Mouse (Mus musculus): ENCODE measurements around the gene C2cd3.

The C2cd3 gene

DNA sequence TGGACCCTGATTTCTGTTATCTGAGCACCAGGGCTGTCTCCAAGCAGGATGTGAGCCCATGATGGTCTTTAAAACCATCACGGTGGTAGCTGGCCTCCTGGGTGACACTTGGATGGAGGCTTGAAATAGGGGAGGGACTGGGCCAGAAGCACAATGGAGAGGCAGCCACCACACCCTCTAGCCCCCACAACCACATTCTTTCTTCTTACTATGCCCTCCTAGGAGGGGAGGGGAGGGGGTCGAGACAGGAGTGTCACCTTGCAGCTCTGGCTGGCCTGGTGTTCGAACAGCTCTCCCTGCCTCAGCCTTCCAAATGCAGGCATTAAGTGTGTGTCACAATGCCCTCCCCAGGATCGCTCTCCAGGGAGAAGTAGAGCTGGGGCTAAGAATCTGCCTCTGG lies 125.4 kb downstream of the C2cd3 start:
- DNase-seq (ENCODE audit: low spot score in 2 of 2), result no peak

GRCm38 (mm10) chr7:100497982-100498381 lies 125.9 kb downstream of the C2cd3 start:
- DNase-seq (ENCODE audit: low spot score in 2 of 2), result no peak

DNA sequence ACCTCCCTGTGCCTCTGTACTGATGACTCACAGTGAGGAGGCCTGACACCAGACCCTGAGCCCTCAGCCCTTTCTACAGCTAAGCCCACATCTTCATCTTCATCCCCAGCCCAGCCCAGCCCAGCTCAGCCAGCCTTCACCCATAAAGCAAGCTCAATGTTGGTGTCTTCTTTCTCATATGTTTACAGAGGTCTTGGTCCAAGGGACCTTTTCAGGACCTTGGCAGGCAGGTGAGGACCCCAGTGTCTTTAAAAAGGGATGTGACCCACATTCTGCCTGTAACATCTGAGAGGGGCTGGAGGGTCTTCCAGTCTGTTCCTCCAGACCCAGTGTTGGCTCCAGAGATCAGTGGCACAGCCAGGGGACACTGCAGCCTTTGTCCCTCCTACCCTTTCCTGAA lies 127.4 kb downstream of the C2cd3 start:
- no peak for DNase-seq (ENCODE audit: low spot score in 2 of 2)

GRCm38 (mm10) chr7:100500276-100500977 lies 128.4 kb downstream of the C2cd3 start:
- DNase-seq (ENCODE audit: low spot score in 2 of 2), result no peak

GRCm38 (mm10) chr7:100501027-100501843 lies 129.2 kb downstream of the C2cd3 start:
- DNase-seq (ENCODE audit: low spot score in 2 of 2), result no peak

DNA sequence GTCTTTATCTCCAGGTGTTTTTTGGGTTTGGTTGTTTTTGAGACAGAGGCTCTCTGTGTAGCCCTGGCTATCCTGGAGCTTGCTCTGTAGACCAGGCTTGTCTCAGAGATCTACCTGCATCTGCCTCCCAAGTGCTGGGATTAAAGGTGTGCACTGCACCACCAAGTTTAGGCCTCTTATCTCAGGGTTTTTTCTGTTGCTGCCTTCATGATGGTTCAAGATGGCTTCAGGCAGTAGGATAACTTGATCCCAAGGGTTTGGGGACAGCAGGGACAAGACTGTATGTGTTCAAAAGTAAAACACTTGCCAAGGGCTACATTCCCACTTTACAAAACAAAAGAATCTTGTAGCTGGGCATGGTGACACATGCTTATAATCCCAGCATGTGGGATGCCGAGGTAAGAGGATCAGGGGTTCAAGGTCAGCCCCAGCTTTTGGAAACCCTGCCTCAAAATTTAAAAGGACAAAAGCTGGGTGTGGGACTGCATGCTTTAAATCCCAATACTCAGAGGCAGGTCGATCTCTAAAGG lies 129.9 kb downstream of the C2cd3 start:
- no peak for DNase-seq (ENCODE audit: low spot score in 2 of 2)

- no peak for DNase-seq (ENCODE audit: low spot score in 2 of 2)
These were observed 130.4 kb downstream of the C2cd3 start for GRCm38 (mm10) chr7:100502374-100502922.

DNA sequence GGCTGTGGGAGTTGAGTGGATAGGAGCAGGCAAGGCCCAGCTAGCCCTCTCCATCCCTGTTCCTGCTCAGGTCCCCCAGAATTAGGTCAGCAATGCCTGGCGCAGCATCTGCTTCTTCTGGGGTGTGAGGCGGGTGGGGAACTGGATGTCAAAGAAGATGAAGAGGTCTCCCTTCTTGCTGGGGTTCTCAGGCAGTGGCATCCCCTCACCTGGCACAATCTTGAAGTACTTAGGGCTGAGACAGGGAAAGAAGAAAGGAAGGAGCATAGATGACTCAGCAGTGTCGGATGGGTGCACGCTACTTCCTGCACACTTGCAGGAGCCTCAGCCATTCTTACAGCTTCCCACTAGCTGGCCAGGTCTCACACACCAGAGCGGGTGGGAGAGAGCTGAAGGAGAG lies 131.0 kb downstream of the C2cd3 start:
- DNase-seq (ENCODE audit: low spot score in 2 of 2), result no peak

DNA sequence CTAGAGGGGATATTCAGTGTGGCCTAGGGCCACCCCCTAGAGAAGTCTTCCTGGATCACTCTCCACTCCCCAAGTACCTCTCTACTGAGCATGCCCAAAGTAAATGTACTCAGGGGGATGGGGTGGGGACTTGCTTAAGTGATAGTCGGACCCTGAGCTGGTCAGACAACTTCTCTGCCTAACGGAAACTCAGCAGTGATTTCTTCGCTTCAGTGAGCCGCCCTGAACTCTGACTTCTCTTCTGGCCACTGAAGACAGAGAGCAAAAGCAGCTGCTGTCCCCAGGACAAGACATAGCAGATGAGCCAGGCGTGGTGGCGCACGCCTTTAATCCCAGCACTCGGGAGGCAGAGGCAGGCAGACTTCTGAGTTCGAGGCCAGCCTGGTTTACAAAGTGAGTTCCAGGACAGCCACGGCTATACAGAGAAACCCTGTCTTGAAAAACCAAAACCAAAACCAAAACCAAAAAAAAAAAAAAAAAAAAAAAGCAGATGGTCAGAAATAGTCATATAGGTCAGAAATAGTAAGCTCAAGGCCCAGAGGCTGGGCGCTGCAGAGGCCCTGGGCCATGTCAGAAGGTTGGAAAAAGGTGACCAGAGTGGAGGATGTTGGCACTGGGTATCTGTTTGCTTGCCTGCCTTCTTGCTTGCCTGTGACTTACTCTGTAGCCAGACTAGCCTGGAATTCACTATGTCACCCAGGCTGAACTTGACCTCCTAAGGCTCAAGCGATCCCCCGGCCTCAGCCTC lies 132.9 kb downstream of the C2cd3 start:
- DNase-seq (ENCODE audit: low spot score in 2 of 2), result no peak

- no peak for DNase-seq (ENCODE audit: low spot score in 2 of 2)
These were observed 134.5 kb downstream of the C2cd3 start for GRCm38 (mm10) chr7:100506494-100506893.

DNA sequence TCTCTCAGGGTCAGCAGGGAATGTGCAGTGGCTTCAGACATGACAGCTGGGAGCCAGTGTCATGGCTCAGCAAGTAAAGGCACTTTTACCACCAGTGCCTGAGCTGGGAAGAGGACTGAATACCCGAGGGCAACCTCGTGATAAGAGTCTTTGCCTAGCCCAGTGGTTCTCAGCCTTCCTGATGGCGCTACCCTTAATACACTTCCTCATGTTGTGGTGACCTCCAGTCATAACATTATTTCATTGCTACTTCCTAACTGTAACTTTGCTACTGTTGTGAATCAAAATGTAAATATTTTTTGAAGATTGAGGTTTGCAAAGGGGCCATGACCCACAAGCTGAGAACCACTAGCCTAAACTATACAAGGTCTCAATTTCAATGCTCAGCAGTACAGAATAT lies 136.6 kb downstream of the C2cd3 start:
- no peak for DNase-seq (ENCODE audit: low spot score in 2 of 2)

DNA sequence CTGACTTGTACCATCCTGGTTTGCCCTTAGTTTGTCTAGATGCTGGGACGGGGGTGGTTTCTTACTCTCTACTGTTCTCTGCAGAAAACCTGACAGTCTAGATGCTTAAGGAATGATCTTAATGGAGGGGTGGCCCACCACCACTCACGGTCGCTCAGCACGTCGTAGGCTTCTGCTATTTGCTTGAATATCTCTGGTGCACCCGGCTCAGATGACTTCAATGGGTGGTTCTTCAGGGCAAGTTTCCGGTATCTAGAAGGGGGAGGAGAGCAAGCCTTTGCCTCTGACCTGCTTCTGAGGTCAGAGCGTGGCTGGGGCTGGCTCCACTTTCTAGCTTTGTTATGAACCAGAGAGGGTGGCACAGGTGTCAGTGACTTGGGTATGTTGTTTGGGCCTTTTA lies 139.6 kb downstream of the C2cd3 start:
- DNase-seq (ENCODE audit: low spot score in 2 of 2), result no peak

- DNase-seq (ENCODE audit: low spot score in 2 of 2), result no peak
These were observed 142.5 kb downstream of the C2cd3 start, which contains the start of gene Dnajb13 for GRCm38 (mm10) chr7:100514573-100514972. Gene Dnajb13, minus strand, starts transcription at chr7:100514960.

Measured in urinary bladder, postnatal 36 days (tissue).